Mouse (Mus musculus) inflammation-experienced regulatory T-cells, adult 6 months (primary cell): ENCODE data around the gene Cdc14b. TPM values are rescaled to one million over a fixed set of nuclear protein-coding genes. Genes with fewer than 3 reads are reported as not detected.
A peak's percentile ranks its signal among the peaks of the same experiment; 100 is the strongest.

Experiments
- ATAC-seq: one replicate; pipeline ENCODE4 v1.8.0; 2017
- polyA plus RNA-seq, 3 experiments: library from polyadenylated mRNA; unstranded; fragments of 100-300 nt; shearing (Covaris generic); gene quantifications; one replicate each; pipeline ENCODE4 v1.2.1; 2017

Gene Cdc14b
- polyA plus RNA-seq, 3 experiments from 2014 or later: 6.5 to 14.2 (median 9.1) TPM

DNA sequence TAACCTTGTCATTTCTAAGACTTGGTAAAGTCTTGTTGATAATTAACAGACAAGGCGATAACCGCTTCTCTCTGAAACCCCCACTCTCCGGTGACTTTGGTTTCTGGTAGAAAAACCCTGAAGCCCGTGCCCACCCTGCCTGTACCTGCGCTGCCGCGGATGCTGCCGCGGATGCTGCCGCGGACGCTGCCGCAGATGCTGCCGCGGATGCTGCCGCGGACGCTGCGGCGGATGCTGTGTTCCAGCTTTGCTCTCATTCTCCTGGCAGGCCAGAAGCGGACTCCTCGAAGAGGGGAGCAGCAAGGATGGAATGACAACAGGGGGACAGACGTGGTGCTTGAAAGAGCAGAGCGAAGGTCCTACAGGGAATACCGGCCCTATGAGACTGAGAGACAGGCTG lies 105.3 kb downstream of the Cdc14b start:
- ATAC-seq: no peak

DNA sequence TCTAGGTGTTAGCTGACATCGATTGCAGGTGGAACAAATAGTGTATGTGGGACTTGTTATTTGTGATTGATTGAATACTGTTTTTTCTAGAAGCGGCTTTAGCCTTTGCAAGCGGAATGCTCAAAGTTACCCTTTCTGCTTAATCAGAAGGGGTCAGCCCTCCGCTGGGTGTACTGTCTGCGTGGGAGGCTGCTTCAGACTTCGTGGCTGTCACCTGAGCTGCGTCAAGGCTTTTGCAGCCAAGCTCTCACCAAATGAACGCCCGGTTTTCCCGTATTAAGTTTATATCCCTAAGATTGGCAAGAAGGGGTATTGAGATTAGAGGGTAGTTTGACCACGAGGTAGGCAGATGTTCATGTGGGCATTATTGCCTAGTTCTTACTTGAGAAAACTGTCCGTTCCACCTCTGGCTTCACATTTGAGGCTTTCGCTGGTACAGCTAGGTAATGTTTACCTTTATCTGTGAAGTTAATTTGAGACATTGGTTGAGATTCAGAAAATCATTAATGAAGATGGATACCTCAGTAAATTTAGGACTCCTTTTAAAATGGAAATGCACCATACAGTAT lies 111.9 kb downstream of the Cdc14b start:
- ATAC-seq: no peak

DNA sequence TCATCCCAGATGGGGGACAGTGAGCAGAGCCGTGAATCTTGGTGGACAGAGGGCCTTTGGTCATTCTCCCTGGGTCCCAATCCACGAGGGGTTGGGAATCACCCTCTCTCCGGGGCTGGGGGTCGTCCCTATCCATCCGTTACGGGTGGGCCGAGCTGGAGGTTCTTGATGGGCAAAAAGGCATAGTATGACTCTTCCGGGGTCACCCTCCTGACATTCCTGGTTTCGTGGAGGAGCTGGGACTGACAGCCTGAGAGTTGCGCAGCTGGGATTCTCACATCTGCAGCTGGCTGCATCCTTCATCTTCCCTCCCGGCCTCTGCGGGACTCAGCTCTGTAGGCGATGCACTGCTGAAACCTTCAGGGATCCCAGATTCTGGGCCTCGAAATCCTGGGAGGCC lies 112.5 kb downstream of the Cdc14b start:
- no peak for ATAC-seq

- ATAC-seq: no peak
Observed at GRCm38 (mm10) chr13:64161916-64162611, 113.0 kb downstream of the Cdc14b start.

DNA sequence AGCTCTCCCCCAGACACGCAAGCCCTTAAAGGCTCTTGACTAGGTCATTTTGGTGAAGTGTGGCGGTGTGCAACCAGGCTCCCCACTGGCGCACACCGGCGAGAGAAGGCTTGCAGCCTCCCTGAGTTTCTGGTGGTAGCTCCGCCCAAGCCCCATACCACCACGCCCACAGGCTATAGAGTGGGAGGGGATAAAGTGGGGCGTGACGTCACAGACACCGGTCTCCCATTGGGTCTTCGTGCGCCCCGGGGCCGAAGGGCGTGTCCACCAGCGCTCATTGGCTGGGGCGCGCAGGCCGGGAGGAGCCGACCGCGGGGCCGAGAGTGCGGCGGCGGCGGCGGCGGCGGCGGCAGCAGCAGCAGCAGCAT lies 113.6 kb downstream of the Cdc14b start, which contains the start of gene Habp4:
Gene Habp4 (plus strand): TSS at position 277 of the 368 bp plus-strand sequence.
- ATAC-seq: peak; percentile 99

DNA sequence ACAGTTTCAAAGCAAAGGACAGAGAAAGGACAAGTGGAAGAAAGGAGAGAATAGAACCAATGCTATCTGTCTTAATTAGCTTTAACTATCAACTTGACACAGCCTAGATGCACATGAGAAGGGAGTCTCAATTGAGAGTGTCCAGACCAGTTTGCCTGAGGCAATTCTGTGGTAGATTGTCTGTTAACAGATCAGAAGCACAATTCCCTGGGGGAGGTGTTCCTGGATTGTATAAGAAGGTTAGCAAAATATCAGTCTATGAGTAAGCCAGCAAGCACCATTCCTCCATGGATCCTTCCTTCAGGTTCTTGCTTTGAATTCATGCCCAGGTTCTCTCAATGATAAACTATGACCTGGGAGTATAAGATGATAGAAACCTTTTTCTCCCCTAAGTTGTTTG lies 118.1 kb downstream of the Cdc14b start:
- ATAC-seq: no peak

GRCm38 (mm10) chr13:64155171-64155571 lies 119.9 kb downstream of the Cdc14b start:
- no peak for ATAC-seq

GRCm38 (mm10) chr13:64154651-64155050 lies 120.4 kb downstream of the Cdc14b start:
- no peak for ATAC-seq

- ATAC-seq: no peak
Observed at GRCm38 (mm10) chr13:64153751-64154267, 121.3 kb downstream of the Cdc14b start.

DNA sequence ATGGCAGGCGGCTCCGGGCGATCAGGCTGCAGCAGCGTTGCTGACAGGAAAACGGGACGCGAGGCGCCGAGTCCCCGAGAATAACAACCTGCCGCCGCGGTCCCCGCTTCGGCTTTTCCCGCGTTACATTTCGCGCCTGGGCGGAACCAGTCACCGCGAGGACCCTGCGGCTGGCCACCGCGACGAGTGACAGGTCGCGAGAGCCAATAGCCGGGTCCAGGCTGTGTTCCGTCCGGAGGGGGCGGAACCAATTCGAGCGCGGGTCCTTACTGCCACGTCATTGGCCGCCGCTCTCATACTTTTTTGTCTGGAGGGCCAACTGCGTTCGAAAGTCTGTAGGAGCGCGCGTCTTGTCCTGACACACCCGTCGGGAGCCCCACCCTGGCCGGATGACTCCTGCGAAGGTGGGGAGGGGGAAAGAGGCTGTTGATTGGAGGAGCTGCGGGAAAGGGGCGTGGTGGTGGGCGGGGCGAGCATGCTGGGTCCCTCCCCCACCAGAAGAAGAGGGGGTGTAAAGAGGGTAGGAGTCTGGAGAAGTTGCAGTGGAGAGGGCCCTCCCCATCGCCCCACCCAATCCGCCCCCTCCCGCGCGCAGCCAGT lies 121.9 kb downstream of the Cdc14b start, which contains the start of gene Zfp367:
Gene Zfp367 (minus strand): TSS at position 120 of the 600 bp plus-strand sequence.
- ATAC-seq: peak; percentile 88

- peak; percentile 0 for ATAC-seq
Observed at GRCm38 (mm10) chr13:64152671-64153082, 122.4 kb downstream of the Cdc14b start.

- peak; percentile 26 for ATAC-seq
Observed at GRCm38 (mm10) chr13:64152241-64152669, 122.8 kb downstream of the Cdc14b start.

DNA sequence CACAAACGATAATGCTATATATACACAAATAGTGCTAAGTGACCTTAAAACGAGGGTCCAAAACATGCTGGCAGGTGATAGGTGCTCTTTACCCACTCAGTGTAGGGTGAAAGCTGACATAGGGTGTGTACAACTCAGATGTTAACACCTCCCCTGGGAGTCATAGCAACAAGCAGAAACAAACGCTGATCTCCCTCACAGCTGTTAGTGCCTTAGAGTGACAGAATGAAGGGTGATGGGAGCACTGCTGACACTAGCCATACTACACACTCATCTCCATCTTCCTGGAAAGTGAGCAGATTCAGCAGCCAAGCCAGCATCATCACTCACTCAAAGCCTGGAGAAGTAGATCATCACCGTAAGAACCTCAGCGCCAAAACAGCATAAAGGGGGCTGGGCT lies 125.0 kb downstream of the Cdc14b start:
- no peak for ATAC-seq

Other genes with a start within 250 kb of the Cdc14b start
- gene Hsd17b3, start 186.1 kb downstream of the Cdc14b start, polyA plus RNA-seq: not detected
- gene Slc35d2, start 145.9 kb downstream of the Cdc14b start, polyA plus RNA-seq: 10 to 100 TPM; 42.2 to 65.3 (median 46.6) TPM
- 10 to 100 TPM; 11.3 to 16.4 (median 12.4) TPM for gene Zfp367, start 122.1 kb downstream of the Cdc14b start, polyA plus RNA-seq
- 1 to 10 TPM; 3.9 to 5.7 (median 5.3) TPM for gene Habp4, start 113.5 kb downstream of the Cdc14b start, polyA plus RNA-seq
- 10 to 100 TPM in 2 of 3 experiments, 1 to 10 TPM in 1; 9.4 to 10.2 (median 10.0) TPM for gene Aaed1, start 37.4 kb upstream of the Cdc14b start, polyA plus RNA-seq
- 10 to 100 TPM in 1 of 3 experiments, 1 to 10 TPM in 2; 2.3 to 10.7 (median 5.8) TPM for gene Ctsl, start 95.6 kb upstream of the Cdc14b start, polyA plus RNA-seq
- 1 to 10 TPM; 1.1 to 5.9 (median 3.5) TPM for gene Cdk20, start 157.0 kb upstream of the Cdc14b start, polyA plus RNA-seq
- not detected for gene Fam240b, start 222.5 kb upstream of the Cdc14b start, polyA plus RNA-seq